Mouse (Mus musculus): ENCODE data around the gene Kcnj11.

Gene Kcnj11

GRCm38 (mm10) chr7:46100563-46100962 lies at the start of gene Kcnj11:
Kcnj11 (minus strand) TSS chr7:46100764.
- peak; percentile 89 for DNase-seq

GRCm38 (mm10) chr7:46147417-46147816 lies 46.9 kb upstream of the Kcnj11 start:
- DNase-seq = no peak

GRCm38 (mm10) chr7:46146675-46147308 lies 46.2 kb upstream of the Kcnj11 start:
- no peak for DNase-seq

- peak; percentile 51 for DNase-seq
These were observed 43.5 kb upstream of the Kcnj11 start for GRCm38 (mm10) chr7:46144061-46144460.

- DNase-seq = no peak
These were observed 37.9 kb upstream of the Kcnj11 start for GRCm38 (mm10) chr7:46138329-46138930.

GRCm38 (mm10) chr7:46133858-46134257 lies 33.3 kb upstream of the Kcnj11 start:
- DNase-seq = no peak

GRCm38 (mm10) chr7:46132229-46132628 lies 31.7 kb upstream of the Kcnj11 start:
- peak; percentile 65 for DNase-seq

- peak; percentile 85 for DNase-seq
These were observed 31.2 kb upstream of the Kcnj11 start for GRCm38 (mm10) chr7:46131806-46132205.

GRCm38 (mm10) chr7:46131266-46131665 lies 30.7 kb upstream of the Kcnj11 start:
- peak; percentile 76 for DNase-seq

GRCm38 (mm10) chr7:46130723-46131122 lies 30.2 kb upstream of the Kcnj11 start:
- DNase-seq = no peak

GRCm38 (mm10) chr7:46129463-46130179 lies 29.1 kb upstream of the Kcnj11 start:
- no peak for DNase-seq

GRCm38 (mm10) chr7:46128196-46128595 lies 27.6 kb upstream of the Kcnj11 start:
- DNase-seq = no peak

- no peak for DNase-seq
These were observed 24.8 kb upstream of the Kcnj11 start for GRCm38 (mm10) chr7:46125340-46125739.

GRCm38 (mm10) chr7:46124460-46124859 lies 23.9 kb upstream of the Kcnj11 start:
- no peak for DNase-seq

- no peak for DNase-seq
These were observed 22.4 kb upstream of the Kcnj11 start for GRCm38 (mm10) chr7:46122964-46123363.

- DNase-seq = no peak
These were observed 16.5 kb upstream of the Kcnj11 start for GRCm38 (mm10) chr7:46117035-46117434.

- no peak for DNase-seq
These were observed 15.6 kb upstream of the Kcnj11 start for GRCm38 (mm10) chr7:46116118-46116581.

GRCm38 (mm10) chr7:46113435-46113834 lies 12.9 kb upstream of the Kcnj11 start:
- DNase-seq = peak; percentile 73

- DNase-seq = no peak
These were observed 11.4 kb upstream of the Kcnj11 start for GRCm38 (mm10) chr7:46111938-46112337.

GRCm38 (mm10) chr7:46111212-46111817 lies 10.8 kb upstream of the Kcnj11 start:
- DNase-seq = no peak

GRCm38 (mm10) chr7:46110079-46110478 lies 9.5 kb upstream of the Kcnj11 start:
- DNase-seq = no peak

GRCm38 (mm10) chr7:46105484-46105883 lies 4.9 kb upstream of the Kcnj11 start:
- peak; percentile 61 for DNase-seq

- peak; percentile 78 for DNase-seq
These were observed 3.8 kb upstream of the Kcnj11 start for GRCm38 (mm10) chr7:46104256-46104915.

All from cerebellum, adult 9-10 months (tissue).